Mouse (Mus musculus): ENCODE measurements around the gene Ctsw.

Ctsw gene

GRCm38 (mm10) chr19:5429806-5430205 lies 38.5 kb downstream of the Ctsw start:
- peak; percentile 61 for DNase-seq

- no peak for DNase-seq
Measured at GRCm38 (mm10) chr19:5429219-5429618, 39.1 kb downstream of the Ctsw start.

- DNase-seq = no peak
Measured at GRCm38 (mm10) chr19:5428083-5428482, 40.2 kb downstream of the Ctsw start.

- DNase-seq = no peak
Measured at GRCm38 (mm10) chr19:5426640-5427290, 41.5 kb downstream of the Ctsw start.

GRCm38 (mm10) chr19:5425906-5426565 lies 42.3 kb downstream of the Ctsw start:
- peak; percentile 50 for DNase-seq

- DNase-seq = peak; percentile 90
Measured at GRCm38 (mm10) chr19:5424782-5425741, 43.2 kb downstream of the Ctsw start, which contains the start of the genes Drap1 and AI837181. TSS of gene Drap1 (minus strand) at chr19:5424979. TSS of gene AI837181 (plus strand) at chr19:5425144.

- DNase-seq = peak; percentile 79
Measured at GRCm38 (mm10) chr19:5424092-5424781, 44.1 kb downstream of the Ctsw start.

GRCm38 (mm10) chr19:5423561-5423960 lies 44.7 kb downstream of the Ctsw start:
- DNase-seq = peak; percentile 37

- DNase-seq = peak; percentile 31
Measured at GRCm38 (mm10) chr19:5422895-5423443, 45.3 kb downstream of the Ctsw start.

GRCm38 (mm10) chr19:5422267-5422666 lies 46.0 kb downstream of the Ctsw start:
- DNase-seq = peak; percentile 38

- no peak for DNase-seq
Measured at GRCm38 (mm10) chr19:5421784-5422183, 46.5 kb downstream of the Ctsw start.

GRCm38 (mm10) chr19:5420579-5420978 lies 47.7 kb downstream of the Ctsw start:
- no peak for DNase-seq

GRCm38 (mm10) chr19:5419630-5420029 lies 48.7 kb downstream of the Ctsw start:
- no peak for DNase-seq

GRCm38 (mm10) chr19:5418750-5419466 lies 49.4 kb downstream of the Ctsw start:
- no peak for DNase-seq
